Mouse (Mus musculus) midbrain, embryonic 16.5 days (tissue): ENCODE results near the gene Dcp1b. TPM values are rescaled to one million over a fixed set of nuclear protein-coding genes. Genes with fewer than 3 reads are reported as not detected.

Experiments
- ATAC-seq: fragments of 200-750 bp; cut with Nextera tagmentation; 2 replicates; pipeline ENCODE4 v1.8.0; 2017; ENCODE audit warnings: moderate TSS enrichment
- H3K27ac ChIP-seq: fragments of 300-500 bp; sonication (generic); 2 replicates; pipeline ENCODE4 v1.5.1; 2014; ENCODE audit warnings: mild to moderate bottlenecking, low read length, mixed read lengths
- H3K27me3 ChIP-seq: fragments of 300-500 bp; sonication (generic); 2 replicates; pipeline ENCODE4 v1.6.1; 2014; ENCODE audit warnings: low read depth, low read length, mixed read lengths; ENCODE audit not compliant: control insufficient read depth, insufficient read depth
- H3K36me3 ChIP-seq: fragments of 300-500 bp; sonication (generic); 2 replicates; pipeline ENCODE4 v1.6.1; 2014; ENCODE audit warnings: mild to moderate bottlenecking, low read length, moderate library complexity, mixed read lengths; ENCODE audit not compliant: control insufficient read depth, insufficient read depth
- H3K4me1 ChIP-seq: fragments of 300-500 bp; sonication (generic); 2 replicates; pipeline ENCODE4 v1.6.1; 2014; ENCODE audit warnings: mild to moderate bottlenecking, low read length, mixed read lengths; ENCODE audit not compliant: control insufficient read depth, insufficient read depth
- H3K4me2 ChIP-seq: fragments of 300-500 bp; sonication (generic); 2 replicates; pipeline ENCODE4 v1.6.1; 2014; ENCODE audit warnings: mild to moderate bottlenecking, low read length, mixed read lengths
- H3K4me3 ChIP-seq: fragments of 300-500 bp; sonication (generic); 2 replicates; pipeline ENCODE4 v1.5.1; 2014; ENCODE audit warnings: low read depth, mild to moderate bottlenecking, low read length, moderate library complexity, mixed read lengths
- H3K9ac ChIP-seq: fragments of 300-500 bp; sonication (generic); 2 replicates; pipeline ENCODE4 v1.6.1; 2014; ENCODE audit warnings: low read depth, low read length, mixed read lengths
- H3K9me3 ChIP-seq: fragments of 300-500 bp; sonication (generic); replicated peaks from 2 replicates; pipeline ENCODE4 v1.6.1; 2014; ENCODE audit warnings: mild to moderate bottlenecking, low read length, mixed read lengths; ENCODE audit not compliant: control insufficient read depth, poor library complexity, severe bottlenecking
- WGBS: fragments of 180-500 bp; shearing (Covaris S2); extraction: QIAGEN DNeasy Blood & Tissue Kit; methylation state at CpG from one replicate; pipeline ENCODE4 v1.1.7; 2014; 5-methylcytosine and 5-hydroxymethylcytosine counted together
- polyA plus RNA-seq: library from polyadenylated mRNA; unstranded; fragments of >200 nt; fragmentation: Nextera tagmentation; extraction: Ambion mirVana; gene quantifications from 2 replicates; pipeline ENCODE4 v1.2.1, GENCODE M21; 2015

Gene Dcp1b
- polyA plus RNA-seq, 1 experiment from 2014 or later = 13.4 TPM

GRCm38 (mm10) chr6:119233066-119233465 is 58.0 kb downstream of the Dcp1b start:
- no peaks in the 10 kb centered on the region for H3K27me3 ChIP-seq
- 46% methylated on average over 3 of the region's 3 CpGs for WGBS
- H3K4me2 ChIP-seq = no peak overlapping the region

GRCm38 (mm10) chr6:119235441-119235840 is 60.4 kb downstream of the Dcp1b start:
- H3K9ac ChIP-seq = no peak overlapping the region
- H3K4me1 ChIP-seq = no peaks in the 10 kb centered on the region; the same call in 1 of the 2 replicates
- H3K27me3 ChIP-seq = no peaks in the 10 kb centered on the region
- H3K9me3 ChIP-seq = no peaks in the 10 kb centered on the region
- ATAC-seq = no peak
- WGBS = 84% methylated on average over 5 of the region's 5 CpGs
- no peaks in the 10 kb centered on the region for H3K36me3 ChIP-seq
- no peak overlapping the region for H3K4me3 ChIP-seq
- no peak overlapping the region for H3K4me2 ChIP-seq
- H3K27ac ChIP-seq = no peak overlapping the region

More at GRCm38 (mm10) chr6:119233066-119233465, 58.0 kb downstream of the Dcp1b start:
- H3K4me3 ChIP-seq = no peak overlapping the region
- H3K9me3 ChIP-seq = no peaks in the 10 kb centered on the region
- no peak for ATAC-seq
- H3K36me3 ChIP-seq = no peaks in the 10 kb centered on the region
- no peak overlapping the region for H3K27ac ChIP-seq
- H3K4me1 ChIP-seq = no peaks in the 10 kb centered on the region; the same call in 1 of the 2 replicates
- H3K9ac ChIP-seq = no peak overlapping the region

- Histone ChIP-seq H3K9me3 (no peaks in the 10 kb centered on the region), H3K4me3 (no peak within 1 kb of the TSS), H3K36me3 (no peaks in the 10 kb centered on the region), H3K27ac (peak within 1 kb of the TSS; percentile 14; the same call in 1 of the 2 replicates), H3K9ac (no peak within 1 kb of the TSS), H3K4me1 (no peaks in the 10 kb centered on the region; the same call in 1 of the 2 replicates), H3K27me3 (no peaks in the 10 kb centered on the region), H3K4me2 (no peak within 1 kb of the TSS)
- ATAC-seq = no peak
- WGBS = 30% methylated on average over 1 of the region's 1 CpGs
Observed at GRCm38 (mm10) chr6:119236241-119236640, 61.2 kb downstream of the Dcp1b start, which contains the start of gene Cacna2d4. TSS of gene Cacna2d4 (plus strand) at chr6:119236526.

DNA sequence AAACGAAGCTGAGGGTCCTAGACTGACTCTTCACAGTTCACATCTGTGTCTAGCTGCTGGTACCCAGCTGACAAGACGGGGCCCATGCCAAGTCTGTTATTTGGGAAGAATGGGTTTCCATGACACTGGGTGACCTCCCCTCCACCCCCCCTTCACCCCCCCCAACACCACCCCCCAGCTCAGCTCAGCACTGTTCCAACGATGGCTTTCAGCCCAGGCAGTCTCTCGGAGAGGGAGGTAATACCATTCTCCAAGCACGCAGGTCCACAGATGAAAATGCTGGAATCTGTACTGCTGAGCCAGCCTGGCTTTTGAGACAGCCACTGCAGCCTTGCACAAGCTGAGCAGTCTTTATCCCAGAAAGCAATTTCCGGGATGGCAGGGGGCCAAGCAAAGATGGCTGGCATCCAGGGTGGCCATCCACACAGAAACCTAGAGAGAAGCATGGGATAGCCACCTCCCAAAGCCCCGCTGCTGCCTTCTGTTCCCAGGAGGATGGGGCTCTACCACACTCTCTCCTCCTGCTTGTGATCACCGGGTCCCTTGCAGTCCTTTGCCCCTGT is 62.5 kb downstream of the Dcp1b start:
- Histone ChIP-seq H3K9me3 (no peaks in the 10 kb centered on the region), H3K27me3 (no peaks in the 10 kb centered on the region), H3K4me2 (no peak overlapping the region), H3K4me1 (no peaks in the 10 kb centered on the region; the same call in 1 of the 2 replicates), H3K9ac (no peak overlapping the region), H3K36me3 (no peaks in the 10 kb centered on the region), H3K27ac (peak overlapping the region; percentile 74), H3K4me3 (no peak overlapping the region)
- peak; percentile 88 for ATAC-seq
- 40% methylated on average over 8 of the region's 8 CpGs for WGBS

DNA sequence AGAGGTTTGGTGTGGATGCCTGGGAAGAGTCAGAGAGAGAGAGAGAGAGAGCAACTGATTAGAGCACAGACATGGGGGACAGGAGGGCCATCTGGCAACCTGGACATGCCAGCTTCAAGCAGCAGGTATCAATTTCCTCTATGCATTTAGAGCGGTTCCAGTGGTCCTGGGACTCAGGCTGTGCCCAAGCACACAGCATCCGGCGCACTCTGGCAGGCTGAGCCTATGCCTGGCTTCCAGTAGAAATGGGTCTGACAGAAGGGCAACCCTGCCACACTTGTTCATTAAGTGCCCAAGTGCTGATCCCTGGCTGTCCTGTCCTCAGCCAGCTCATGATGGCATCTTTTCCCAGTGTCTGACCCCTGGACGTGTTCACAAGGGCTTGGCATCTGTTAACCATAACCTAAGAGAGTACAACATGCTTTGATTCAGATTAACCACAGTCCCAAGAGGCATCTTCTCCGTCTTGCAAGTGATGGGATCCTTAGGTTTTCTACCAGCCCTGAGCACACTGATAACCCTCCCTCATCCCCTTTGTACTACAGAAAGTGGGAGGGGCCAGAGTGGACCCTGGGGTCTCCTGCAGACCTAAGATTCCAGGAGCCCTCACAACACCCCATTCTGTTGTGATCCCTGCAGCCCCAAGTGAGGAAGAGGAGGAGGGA is 64.4 kb downstream of the Dcp1b start:
- Histone ChIP-seq H3K27ac (no peak overlapping the region), H3K27me3 (no peaks in the 10 kb centered on the region), H3K4me2 (no peak overlapping the region), H3K36me3 (no peaks in the 10 kb centered on the region), H3K4me1 (no peaks in the 10 kb centered on the region; the same call in 1 of the 2 replicates), H3K9ac (no peak overlapping the region), H3K4me3 (no peak overlapping the region), H3K9me3 (no peaks in the 10 kb centered on the region)
- 84% methylated on average over 5 of the region's 5 CpGs for WGBS
- ATAC-seq = no peak

DNA sequence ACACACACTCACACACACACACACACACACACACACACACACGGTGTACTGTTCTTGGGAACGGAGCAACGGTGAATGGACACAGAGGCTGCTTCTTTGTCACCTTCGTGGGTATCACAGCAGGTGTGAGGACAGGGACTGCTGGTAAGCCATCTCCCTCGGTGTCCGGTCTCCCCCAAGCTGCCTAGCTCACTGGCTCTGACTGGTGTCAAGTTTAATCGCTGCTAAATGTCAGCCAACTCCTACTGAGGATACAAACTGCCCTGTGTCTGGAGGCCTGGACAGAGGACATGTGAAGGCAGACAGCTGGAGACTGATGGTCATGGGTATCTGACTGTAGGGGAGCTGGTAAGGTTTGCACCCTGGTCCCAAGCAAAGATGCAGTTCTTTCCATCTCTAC is 65.2 kb downstream of the Dcp1b start:
- Histone ChIP-seq H3K4me2 (no peak overlapping the region), H3K36me3 (no peaks in the 10 kb centered on the region), H3K9me3 (no peaks in the 10 kb centered on the region), H3K27me3 (no peaks in the 10 kb centered on the region), H3K4me1 (no peaks in the 10 kb centered on the region; the same call in 1 of the 2 replicates), H3K4me3 (no peak overlapping the region), H3K27ac (no peak overlapping the region), H3K9ac (no peak overlapping the region)
- ATAC-seq = no peak
- WGBS = 85% methylated on average over 7 of the region's 7 CpGs

DNA sequence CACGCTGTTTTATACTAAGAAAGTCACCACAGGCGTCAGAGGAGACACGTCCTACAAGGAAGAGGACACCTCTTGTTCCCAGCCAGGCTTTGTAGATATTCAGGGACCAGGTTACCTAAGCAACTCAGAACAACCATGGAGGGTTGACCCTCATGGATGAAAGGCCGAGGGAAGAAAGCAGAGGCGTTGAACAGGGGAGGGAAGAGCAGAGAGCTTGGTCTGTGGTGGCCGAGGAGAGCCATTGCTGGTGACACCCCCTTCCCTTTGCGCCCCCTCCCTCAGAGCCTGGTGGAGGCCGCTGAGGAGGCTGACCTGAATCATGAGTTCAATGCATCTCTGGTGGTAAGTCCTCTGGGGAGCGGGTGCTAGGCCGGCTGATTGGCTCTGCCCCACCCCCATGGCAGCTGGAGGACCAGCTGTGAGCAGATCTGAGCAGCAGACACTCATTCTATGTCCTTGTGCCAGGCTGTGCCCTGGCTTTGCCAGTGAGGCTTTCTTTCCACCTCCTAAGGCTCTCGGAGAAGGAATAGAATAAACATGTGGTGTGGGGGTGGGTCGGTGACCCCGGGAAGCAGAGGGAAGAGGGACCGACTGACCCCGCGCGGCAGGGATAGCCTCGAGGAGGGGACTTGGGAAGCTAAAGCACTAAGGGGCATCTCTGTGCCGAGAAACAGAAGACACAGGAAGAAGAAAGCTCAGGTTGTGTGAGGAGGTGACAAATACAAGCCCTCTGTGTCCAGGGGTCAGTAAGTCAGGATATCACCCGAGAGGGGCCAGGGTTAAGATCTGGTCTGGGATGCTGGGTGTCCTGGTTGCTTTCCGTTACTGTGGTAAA is 66.0 kb downstream of the Dcp1b start:
- no peak for ATAC-seq
- Histone ChIP-seq H3K9ac (no peak overlapping the region), H3K4me1 (no peaks in the 10 kb centered on the region; the same call in 1 of the 2 replicates), H3K36me3 (no peaks in the 10 kb centered on the region), H3K27ac (no peak overlapping the region), H3K9me3 (peaks cover under 1% of the 10 kb centered on the region; the same call in 1 of the 2 replicates), H3K4me3 (no peak overlapping the region), H3K4me2 (no peak overlapping the region), H3K27me3 (no peaks in the 10 kb centered on the region)
- 67% methylated on average over 21 of the region's 21 CpGs for WGBS

GRCm38 (mm10) chr6:119246082-119246481 is 71.0 kb downstream of the Dcp1b start:
- 45% methylated on average over 2 of the region's 2 CpGs for WGBS
- H3K36me3 ChIP-seq = no peaks in the 10 kb centered on the region

More at GRCm38 (mm10) chr6:119246082-119246481, 71.0 kb downstream of the Dcp1b start:
- no peak for ATAC-seq
- H3K4me3 ChIP-seq = no peak overlapping the region
- H3K4me2 ChIP-seq = no peak overlapping the region
- no peaks in the 10 kb centered on the region for H3K4me1 ChIP-seq
- H3K9me3 ChIP-seq = peaks cover 6% of the 10 kb centered on the region
- H3K9ac ChIP-seq = no peak overlapping the region
- H3K27me3 ChIP-seq = no peaks in the 10 kb centered on the region
- no peak overlapping the region for H3K27ac ChIP-seq
